Mouse (Mus musculus) ES-Bruce4 (cell line): ENCODE measurements around the gene Mrpl34.

Experiments used
- CTCF ChIP-seq: IDR thresholded peaks from one replicate; pipeline ENCODE4 v1.8.1; 2011; ENCODE audit warnings: low read depth, low read length
- EP300 ChIP-seq: IDR thresholded peaks from 2 replicates; pipeline ENCODE4 v1.6.1; 2011; ENCODE audit warnings: low read depth, low read length; ENCODE audit not compliant: insufficient read depth
- POLR2A ChIP-seq: IDR thresholded peaks from one replicate; pipeline ENCODE4 v1.8.1; 2011; ENCODE audit warnings: low read length; ENCODE audit not compliant: insufficient read depth

DNA sequence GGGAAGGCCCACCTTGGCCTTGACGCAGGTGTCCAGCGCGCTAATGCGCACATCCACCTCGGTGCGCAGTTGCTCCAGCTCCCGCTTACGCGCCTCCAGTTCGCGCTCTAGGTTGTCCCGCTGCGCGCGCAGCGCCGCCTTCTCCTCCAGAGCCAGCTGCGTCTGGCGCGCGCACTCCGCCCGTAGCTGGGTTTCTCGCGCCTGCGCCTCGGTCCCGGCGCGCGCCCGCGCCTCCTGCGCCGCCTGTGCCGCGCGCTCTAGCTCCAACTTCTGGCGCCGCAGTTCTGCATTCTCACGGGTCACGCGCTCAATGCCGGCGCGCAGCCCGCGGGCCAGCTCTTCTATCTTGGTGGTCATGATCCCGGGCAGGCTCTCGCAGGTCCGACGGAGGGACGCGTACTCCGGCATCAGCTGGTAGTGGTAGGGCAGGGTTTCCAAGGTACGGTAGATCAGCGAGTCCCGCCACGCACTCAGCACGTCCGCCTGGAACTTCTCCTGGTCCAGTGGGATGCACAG, 42.9 kb downstream of the Mrpl34 start:
- TF ChIP-seq CTCF (no peak), EP300 (no peak), POLR2A (peak; percentile 26)
